Mouse (Mus musculus): ENCODE data around the gene Tmem256. TPM values are rescaled to one million over a fixed set of nuclear protein-coding genes. Genes with fewer than 3 reads are reported as not detected.

The Tmem256 gene
- polyA plus RNA-seq, 1 experiment from 2014 or later: 362 TPM

DNA sequence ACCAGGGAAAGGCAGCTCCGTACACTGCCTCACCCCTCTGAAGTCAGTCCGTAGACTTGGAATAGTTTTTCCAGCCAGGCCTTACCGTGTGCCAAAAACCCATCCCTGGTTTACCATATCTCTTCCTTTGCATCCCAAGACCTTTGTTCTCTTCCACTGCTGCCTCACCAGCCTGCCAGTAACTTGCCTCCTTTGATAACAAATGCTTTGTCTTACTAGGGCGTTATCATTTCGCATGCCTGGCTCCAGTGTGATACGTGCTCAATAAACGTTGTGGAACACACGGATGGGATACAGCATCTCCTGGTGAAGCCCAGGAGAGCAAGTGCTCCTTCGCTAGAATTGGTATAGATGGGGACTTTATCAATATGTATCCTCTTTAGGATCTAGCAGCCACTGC is 29.0 kb downstream of the Tmem256 start:
- H3K9me3 ChIP-seq: no peaks in the 10 kb centered on the region
- DNase-seq (ENCODE audit: low spot score): no peak
- H3K4me3 ChIP-seq: no peak overlapping the region
- no peak overlapping the region for H3K27ac ChIP-seq
- H3K27me3 ChIP-seq (ENCODE audit: insufficient read depth, poor library complexity, severe bottlenecking): no peaks in the 10 kb centered on the region
- 0 out of 2 replicates have a peak, but pooled peaks cover 3% of the 10 kb centered on the region for H3K4me1 ChIP-seq (replicated peaks)
- no peaks in the 10 kb centered on the region for H3K36me3 ChIP-seq
- 77% methylated on average over 9 of the region's 9 CpGs for WGBS

DNA sequence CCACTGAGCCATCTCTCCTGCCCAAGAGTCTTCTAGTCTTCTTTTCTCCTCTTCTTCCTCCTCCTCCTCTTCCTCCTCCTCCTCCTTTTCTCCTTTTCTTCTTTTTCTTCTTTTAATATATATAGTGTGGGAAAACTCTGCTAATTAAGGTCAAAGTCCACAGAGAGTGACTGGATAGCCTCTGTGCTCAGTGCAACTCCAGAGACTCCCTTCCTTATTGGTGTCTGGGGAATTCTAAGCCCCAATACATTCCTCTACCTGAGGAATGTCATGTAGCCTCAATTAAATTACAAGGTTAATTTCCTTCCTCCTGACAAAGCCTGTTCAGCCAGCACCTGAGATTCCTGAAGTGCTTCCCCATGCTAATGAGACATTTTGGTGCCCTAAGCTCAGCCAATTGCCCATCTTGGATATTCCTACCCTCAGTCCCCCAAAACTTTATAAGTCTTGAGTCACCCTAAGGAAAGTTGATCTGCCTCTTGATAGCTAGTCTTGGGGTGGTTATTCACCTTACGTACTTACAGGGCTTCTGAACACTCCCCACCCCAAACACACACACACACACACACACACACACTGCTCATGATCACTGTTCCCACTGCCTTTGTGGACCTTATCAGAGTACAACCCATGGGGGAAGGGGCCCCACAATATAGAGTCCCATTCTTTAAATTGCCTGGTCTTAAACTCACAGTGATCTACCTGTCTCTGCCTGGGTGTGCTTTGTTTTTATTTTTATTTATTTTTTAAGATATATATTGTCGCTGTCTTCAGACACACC is 32.2 kb downstream of the Tmem256 start:
- H3K4me1 ChIP-seq (replicated peaks): no peaks in the 10 kb centered on the region
- H3K27me3 ChIP-seq (ENCODE audit: insufficient read depth, poor library complexity, severe bottlenecking): no peaks in the 10 kb centered on the region
- H3K36me3 ChIP-seq: no peaks in the 10 kb centered on the region
- H3K9me3 ChIP-seq: no peaks in the 10 kb centered on the region
- no peak for DNase-seq (ENCODE audit: low spot score)
- H3K4me3 ChIP-seq: no peak overlapping the region
- no peak overlapping the region for H3K27ac ChIP-seq
- 95% methylated on average over 2 of the region's 2 CpGs for WGBS

GRCm38 (mm10) chr11:69871822-69872221 is 33.5 kb downstream of the Tmem256 start:
- Histone ChIP-seq H3K36me3 (no peaks in the 10 kb centered on the region), H3K9me3 (no peaks in the 10 kb centered on the region), H3K27me3 (ENCODE audit: insufficient read depth, poor library complexity, severe bottlenecking) (no peaks in the 10 kb centered on the region), H3K27ac (no peak overlapping the region), H3K4me3 (no peak overlapping the region), H3K4me1 (replicated peaks) (peaks cover 9% of the 10 kb centered on the region)
- 86% methylated on average over 7 of the region's 7 CpGs for WGBS
- no peak for DNase-seq (ENCODE audit: low spot score)

DNA sequence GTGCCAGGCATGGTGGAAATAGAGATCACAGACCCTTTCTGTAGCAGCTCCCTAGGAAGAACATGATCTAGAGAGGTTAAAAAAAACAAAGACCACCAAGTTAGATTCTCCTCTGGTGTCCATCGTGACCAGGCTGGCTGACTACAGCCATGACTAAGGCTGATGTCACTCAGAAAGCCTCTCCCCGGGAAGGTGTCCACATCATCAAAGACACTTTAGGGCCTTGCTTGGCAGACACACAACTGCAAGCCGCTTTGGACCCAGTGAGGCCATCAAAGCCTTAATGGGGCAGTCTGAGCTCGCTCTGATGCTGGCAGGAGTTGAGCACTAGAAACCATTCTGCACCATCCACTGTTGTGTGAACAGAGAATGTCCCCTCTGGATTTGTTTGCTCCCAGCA is 34.1 kb downstream of the Tmem256 start:
- Histone ChIP-seq H3K4me1 (replicated peaks) (peaks cover 15% of the 10 kb centered on the region), H3K27me3 (ENCODE audit: insufficient read depth, poor library complexity, severe bottlenecking) (no peaks in the 10 kb centered on the region), H3K4me3 (no peak overlapping the region), H3K9me3 (no peaks in the 10 kb centered on the region), H3K36me3 (no peaks in the 10 kb centered on the region), H3K27ac (no peak overlapping the region)
- WGBS: 85% methylated on average over 4 of the region's 4 CpGs
- no peak for DNase-seq (ENCODE audit: low spot score)

DNA sequence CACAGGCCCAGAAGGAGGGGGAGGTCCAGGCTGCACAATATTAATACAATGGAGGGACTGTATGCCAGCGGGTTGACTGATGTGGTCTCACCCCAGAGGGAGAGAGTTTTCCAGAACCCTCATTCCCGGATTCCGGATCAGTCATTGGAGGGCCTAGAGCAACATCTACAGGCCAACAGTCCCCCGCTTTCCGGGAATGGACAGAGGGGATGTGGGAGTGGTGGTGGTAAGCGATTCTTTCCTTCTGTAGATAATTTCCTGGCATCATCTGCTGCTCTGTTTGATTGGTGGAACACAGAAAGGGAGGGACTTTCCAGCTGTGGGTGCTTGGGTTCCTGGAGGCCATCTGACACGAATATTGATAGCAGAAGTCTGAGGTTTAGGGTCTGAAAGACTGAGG is 37.9 kb downstream of the Tmem256 start:
- no peak for DNase-seq (ENCODE audit: low spot score)
- Histone ChIP-seq H3K4me3 (no peak overlapping the region), H3K9me3 (no peaks in the 10 kb centered on the region), H3K27me3 (ENCODE audit: insufficient read depth, poor library complexity, severe bottlenecking) (peaks cover 11% of the 10 kb centered on the region), H3K27ac (peak overlapping the region; percentile 72; the same call in 1 of the 2 replicates), H3K4me1 (replicated peaks) (peaks cover 52% of the 10 kb centered on the region), H3K36me3 (no peaks in the 10 kb centered on the region)
- WGBS: 71% methylated on average over 7 of the region's 7 CpGs

DNA sequence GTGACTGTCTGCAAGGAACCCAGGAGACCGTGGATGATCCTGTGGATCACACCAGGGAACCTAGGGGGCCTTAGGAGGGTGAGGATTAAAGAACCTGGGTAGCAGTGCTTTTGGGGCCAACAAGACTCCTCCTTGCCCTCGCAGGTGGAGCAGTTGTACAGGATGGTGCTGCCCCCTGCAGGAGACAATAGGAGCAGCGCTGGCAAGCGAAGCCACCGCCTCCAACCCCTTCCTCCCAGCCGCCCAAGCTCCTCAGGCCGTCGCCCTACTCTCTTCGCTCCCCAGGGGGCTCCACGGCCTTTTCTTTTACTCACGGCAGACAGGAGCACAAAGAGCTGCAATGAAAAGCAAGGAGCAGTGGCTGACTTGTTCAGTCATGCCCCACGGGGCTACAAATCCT is 38.6 kb downstream of the Tmem256 start:
- peak; percentile 88 for DNase-seq (ENCODE audit: low spot score)
- Histone ChIP-seq H3K36me3 (no peaks in the 10 kb centered on the region), H3K4me3 (peak overlapping the region; percentile 41), H3K4me1 (replicated peaks) (peaks cover 59% of the 10 kb centered on the region), H3K27me3 (ENCODE audit: insufficient read depth, poor library complexity, severe bottlenecking) (peaks cover 15% of the 10 kb centered on the region), H3K27ac (peak overlapping the region; percentile 72), H3K9me3 (no peaks in the 10 kb centered on the region)
- 2% methylated on average over 12 of the region's 12 CpGs for WGBS

DNA sequence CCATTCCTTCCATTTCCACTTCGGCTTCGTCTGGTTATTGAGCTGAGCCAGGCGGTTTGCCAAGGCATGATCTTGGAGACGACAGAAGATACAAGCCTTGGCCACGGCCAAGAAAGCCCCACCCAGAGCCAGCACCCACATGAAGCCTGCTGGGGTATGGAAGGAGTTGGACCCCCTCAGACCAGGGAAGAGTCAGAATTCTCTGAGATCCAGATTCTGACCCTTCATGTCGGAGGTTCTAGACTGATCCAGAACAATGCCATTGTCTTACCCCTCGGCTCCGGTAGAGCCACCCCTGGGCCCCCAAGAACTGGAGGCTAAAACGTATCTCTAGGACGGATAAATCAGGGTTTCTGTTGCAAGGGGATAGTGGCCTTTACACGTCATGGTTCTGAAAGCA is 39.6 kb downstream of the Tmem256 start, which contains the start of gene Tmem95:
Gene Tmem95, minus strand, starts transcription at position 141 of the 400 bp plus-strand sequence.
- Histone ChIP-seq H3K4me3 (peak within 1 kb of the TSS; percentile 62), H3K27ac (peak within 1 kb of the TSS; percentile 72), H3K9me3 (no peaks in the 10 kb centered on the region), H3K4me1 (replicated peaks) (peaks cover 65% of the 10 kb centered on the region), H3K27me3 (ENCODE audit: insufficient read depth, poor library complexity, severe bottlenecking) (peaks cover 22% of the 10 kb centered on the region), H3K36me3 (no peaks in the 10 kb centered on the region)
- no peak for DNase-seq (ENCODE audit: low spot score)
- WGBS: 93% methylated on average over 11 of the region's 11 CpGs

DNA sequence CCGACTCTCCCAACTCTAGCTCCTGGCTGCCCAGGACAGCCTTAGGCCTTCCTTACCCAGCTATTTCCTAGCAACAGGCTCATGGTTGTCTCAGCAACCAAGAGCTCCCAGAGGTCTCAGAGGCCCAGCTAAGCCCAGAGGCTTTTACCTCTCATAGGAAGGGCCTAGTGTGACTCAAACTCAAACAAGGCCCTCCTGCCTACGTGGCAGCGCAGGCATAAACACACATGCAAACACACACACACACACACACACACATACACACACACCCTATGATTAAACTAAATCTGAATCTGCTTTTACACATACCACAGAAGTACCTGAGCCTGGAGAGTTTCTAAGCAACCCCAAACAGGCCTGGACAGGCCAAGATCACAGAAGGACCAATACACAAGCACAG is 40.1 kb downstream of the Tmem256 start:
- no peaks in the 10 kb centered on the region for H3K36me3 ChIP-seq
- H3K27ac ChIP-seq: peak overlapping the region; percentile 31; the same call in 1 of the 2 replicates
- DNase-seq (ENCODE audit: low spot score): no peak
- H3K27me3 ChIP-seq (ENCODE audit: insufficient read depth, poor library complexity, severe bottlenecking): peaks cover 22% of the 10 kb centered on the region
- peaks cover 65% of the 10 kb centered on the region for H3K4me1 ChIP-seq (replicated peaks)
- H3K4me3 ChIP-seq: peak overlapping the region; percentile 62; the same call in 1 of the 2 replicates
- no peaks in the 10 kb centered on the region for H3K9me3 ChIP-seq
- WGBS: 84% methylated on average over 3 of the region's 3 CpGs

- Histone ChIP-seq H3K27me3 (ENCODE audit: insufficient read depth, poor library complexity, severe bottlenecking) (peaks cover 22% of the 10 kb centered on the region), H3K27ac (peak overlapping the region; percentile 87; the same call in 1 of the 2 replicates), H3K4me1 (replicated peaks) (peaks cover 65% of the 10 kb centered on the region), H3K4me3 (peak overlapping the region; percentile 62), H3K9me3 (no peaks in the 10 kb centered on the region), H3K36me3 (no peaks in the 10 kb centered on the region)
- DNase-seq (ENCODE audit: low spot score): no peak
- 91% methylated on average over 6 of the region's 6 CpGs for WGBS
These were observed 40.6 kb downstream of the Tmem256 start for GRCm38 (mm10) chr11:69878952-69879351.

- DNase-seq (ENCODE audit: low spot score): no peak
- H3K9me3 ChIP-seq: no peaks in the 10 kb centered on the region
- H3K4me3 ChIP-seq: peak overlapping the region; percentile 62
- H3K4me1 ChIP-seq (replicated peaks): peaks cover 71% of the 10 kb centered on the region
- 58% methylated on average over 15 of the region's 15 CpGs for WGBS
- peaks cover 22% of the 10 kb centered on the region for H3K27me3 ChIP-seq (ENCODE audit: insufficient read depth, poor library complexity, severe bottlenecking)
- H3K27ac ChIP-seq: peak overlapping the region; percentile 87
- no peaks in the 10 kb centered on the region for H3K36me3 ChIP-seq
These were observed 41.4 kb downstream of the Tmem256 start for GRCm38 (mm10) chr11:69879711-69880110.

GRCm38 (mm10) chr11:69880506-69880852 is 42.2 kb downstream of the Tmem256 start:
- Histone ChIP-seq H3K27me3 (ENCODE audit: insufficient read depth, poor library complexity, severe bottlenecking) (peaks cover 22% of the 10 kb centered on the region), H3K9me3 (no peaks in the 10 kb centered on the region), H3K27ac (peak overlapping the region; percentile 87), H3K4me3 (peak overlapping the region; percentile 62), H3K36me3 (no peaks in the 10 kb centered on the region), H3K4me1 (replicated peaks) (peaks cover 71% of the 10 kb centered on the region)
- 0% methylated on average over 18 of the region's 18 CpGs for WGBS
- DNase-seq (ENCODE audit: low spot score): no peak

GRCm38 (mm10) chr11:69880853-69881603 is 42.7 kb downstream of the Tmem256 start, which contains the start of gene Kctd11:
Kctd11 (minus strand) TSS chr11:69881406.
- Histone ChIP-seq H3K4me1 (replicated peaks) (peaks cover 71% of the 10 kb centered on the region), H3K9me3 (no peaks in the 10 kb centered on the region), H3K27ac (peak within 1 kb of the TSS; percentile 87), H3K27me3 (ENCODE audit: insufficient read depth, poor library complexity, severe bottlenecking) (peaks cover 22% of the 10 kb centered on the region), H3K36me3 (no peaks in the 10 kb centered on the region), H3K4me3 (peak within 1 kb of the TSS; percentile 62)
- DNase-seq (ENCODE audit: low spot score): peak; percentile 87
- WGBS: under 1% methylated on average over 46 of the region's 46 CpGs
